Mouse (Mus musculus) left cerebral cortex, postnatal 36 days (tissue): ENCODE measurements at regions not wholly inside any gene's neighbourhood (a gene's known extent, or its start where the extent isn't known, plus 50 kb on each side); places are given as distances from the start of the nearest gene placed in this dataset.
A peak's percentile ranks its signal among the peaks of the same experiment; 100 is the strongest.

ENCODE experiments used
- DNase-seq, 2 experiments: peaks; one replicate each; pipeline ENCODE4 v3.0.0; 2021 to 2022; ENCODE audit warnings: low spot score in 2 of 2, mixed read lengths in 1 of 2
- intact Hi-C: fragments of 180-260 bp; cut with DNase I; formaldehyde crosslinking; loops from one replicate; pipeline ENCODE4 v1.15.1; 2025

DNA sequence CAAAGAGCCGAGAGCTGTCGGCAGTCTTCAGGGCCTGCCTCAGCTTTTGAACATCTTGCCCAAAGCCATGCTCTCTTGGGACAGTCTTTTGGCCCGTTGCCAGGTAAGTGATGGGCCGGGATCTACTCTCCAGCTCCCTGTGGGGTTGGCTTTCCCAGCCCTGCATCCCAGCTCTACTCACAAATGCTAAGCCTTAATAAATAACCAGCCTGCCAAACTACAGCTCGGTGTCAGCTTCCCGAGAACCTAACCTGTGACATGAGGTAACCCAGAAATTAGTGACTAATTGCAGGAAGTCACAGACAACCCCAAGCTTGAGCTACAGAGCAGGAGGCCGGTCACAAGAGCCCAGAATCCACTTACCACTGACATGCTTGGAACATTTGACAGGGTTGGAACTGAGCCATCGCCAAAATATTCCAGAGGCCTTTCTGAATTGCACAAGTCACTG, 159.1 kb upstream of the H2al1a start:
- intact Hi-C loops = no loop called here
- no peak for DNase-seq

DNA sequence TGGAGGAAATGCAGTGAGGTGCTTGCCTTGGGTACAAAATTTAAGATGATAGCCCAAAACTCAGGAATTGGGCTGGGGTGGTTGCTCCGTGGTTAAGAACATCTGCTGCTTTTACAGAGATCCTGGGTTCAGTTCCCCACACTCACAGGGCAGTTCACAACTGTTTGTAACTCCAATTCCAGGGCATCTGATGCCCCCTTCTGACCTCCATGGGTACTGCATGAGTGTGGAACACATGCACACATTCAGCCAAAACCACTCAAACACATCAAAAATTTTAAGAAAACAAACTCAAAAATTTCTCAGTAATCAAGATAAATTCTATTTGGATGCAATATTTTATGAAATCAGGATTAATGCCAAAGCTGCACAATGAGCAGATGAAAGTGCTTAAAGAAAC, 157.8 kb upstream of the H2al1a start:
- intact Hi-C loops = no loop called here
- DNase-seq = no peak

DNA sequence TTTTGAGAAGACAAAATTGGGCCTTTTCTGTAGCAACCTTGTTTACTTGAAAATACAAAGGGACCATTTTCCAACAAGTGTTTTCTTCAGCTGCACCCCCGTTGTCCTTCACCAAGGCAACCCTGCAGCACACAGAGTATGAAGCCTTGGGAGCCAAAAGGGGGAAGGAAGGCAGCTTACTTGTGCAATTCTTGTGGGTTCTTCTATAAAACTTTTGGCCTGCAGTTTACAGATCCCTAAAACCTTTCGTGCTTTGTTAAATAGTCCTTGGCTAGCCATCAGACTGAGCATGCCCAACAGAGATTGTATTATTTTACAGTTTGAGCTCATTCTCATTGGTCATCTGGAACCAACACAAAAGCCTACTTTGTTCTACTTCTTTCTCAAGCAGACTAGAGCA, 140.6 kb upstream of the H2al1a start:
- DNase-seq = no peak
- intact Hi-C loops = no loop called here

DNA sequence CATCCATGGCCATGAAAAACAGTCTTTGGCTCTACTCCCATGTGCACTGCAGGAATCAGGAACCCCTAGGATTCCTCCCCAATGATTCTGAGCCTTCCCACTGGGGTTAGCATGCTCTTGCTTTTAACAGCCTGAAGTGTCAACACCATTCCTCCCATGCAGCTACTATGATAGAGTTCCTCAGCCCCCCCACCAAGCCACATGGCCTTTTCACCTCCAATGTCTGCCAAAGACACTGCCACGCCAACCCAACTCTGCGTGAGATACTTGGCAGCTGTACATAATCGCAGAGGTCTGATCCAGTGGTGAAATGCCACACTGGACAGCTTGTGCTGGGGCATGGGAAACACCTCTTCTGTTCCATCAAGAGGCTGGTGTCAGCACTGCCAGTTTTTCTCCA, 128.6 kb upstream of the H2al1a start:
- intact Hi-C loops = no loop called here

DNA sequence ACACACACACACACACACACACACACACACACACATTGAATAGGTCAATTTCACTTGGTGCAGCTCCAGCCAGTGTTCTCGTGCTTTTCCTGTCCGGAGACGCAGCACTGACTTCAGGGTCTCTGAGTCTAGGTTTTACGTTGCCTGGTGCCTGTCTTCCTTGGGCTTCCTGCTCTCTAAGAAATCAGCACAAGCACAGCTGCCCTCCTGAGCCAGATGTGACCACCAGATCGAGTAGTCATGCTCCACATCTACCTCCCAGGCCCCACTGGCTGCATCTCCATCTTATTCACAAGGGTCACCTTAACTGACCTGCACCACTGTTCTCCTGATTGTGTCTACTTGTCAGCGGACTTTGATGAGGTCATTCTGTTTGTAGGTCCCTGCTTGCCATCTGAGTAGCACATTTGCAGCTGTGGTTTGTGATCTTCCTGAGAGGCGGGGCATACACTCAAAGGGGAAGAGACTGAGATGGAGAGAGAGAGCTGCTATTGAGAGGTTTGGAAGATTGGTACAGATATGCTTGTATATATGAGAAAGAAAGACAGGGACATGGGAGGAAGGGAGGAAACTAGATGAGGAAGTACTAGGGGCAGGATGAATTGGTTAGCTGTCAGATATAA, 118.8 kb upstream of the H2al1a start:
- intact Hi-C loops = no loop called here
- no peak for DNase-seq

More for the DNA sequence above, 128.6 kb upstream of the H2al1a start:
- DNase-seq = no peak

DNA sequence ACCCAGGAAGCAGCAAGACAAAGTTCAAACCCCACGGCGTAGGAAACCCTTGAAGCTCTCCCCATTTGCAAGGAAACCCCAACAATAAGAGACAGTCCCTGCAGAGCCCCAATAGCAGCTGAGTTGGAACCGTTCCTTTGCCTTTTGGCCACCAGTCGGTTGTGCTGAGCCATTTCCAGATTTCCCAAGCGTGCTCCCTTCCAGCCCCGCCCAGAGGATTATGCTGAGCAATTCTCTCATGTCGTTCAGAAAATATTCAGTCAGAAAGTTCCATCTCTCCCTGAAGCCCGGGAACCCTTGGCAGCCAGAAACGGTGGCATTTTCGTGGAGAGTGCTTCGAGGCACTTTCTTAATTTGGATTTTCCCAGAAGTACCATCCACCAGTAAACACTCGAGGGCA, 117.2 kb upstream of the H2al1a start:
- intact Hi-C loops = no loop called here
- no peak for DNase-seq

DNA sequence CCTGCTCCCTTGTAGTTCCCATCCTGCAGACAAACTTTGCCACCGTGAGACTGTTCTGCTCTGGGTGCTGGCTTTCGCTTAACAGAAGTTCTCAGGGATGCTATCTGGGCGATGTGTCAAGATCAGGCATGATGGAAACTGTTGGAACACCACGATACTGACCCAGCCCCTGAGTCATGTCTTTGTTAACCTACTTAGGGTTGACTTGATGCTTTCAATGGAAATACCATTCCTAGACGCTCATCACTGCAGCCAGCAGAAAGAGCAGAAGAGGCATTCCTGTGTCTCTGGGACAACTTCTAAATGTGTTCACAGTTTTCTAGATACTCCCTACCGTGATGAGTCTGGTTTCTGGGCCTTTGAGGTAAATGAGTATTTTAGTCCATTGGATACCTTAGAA, 108.2 kb upstream of the H2al1a start:
- no peak for DNase-seq
- intact Hi-C loops = no loop called here

DNA sequence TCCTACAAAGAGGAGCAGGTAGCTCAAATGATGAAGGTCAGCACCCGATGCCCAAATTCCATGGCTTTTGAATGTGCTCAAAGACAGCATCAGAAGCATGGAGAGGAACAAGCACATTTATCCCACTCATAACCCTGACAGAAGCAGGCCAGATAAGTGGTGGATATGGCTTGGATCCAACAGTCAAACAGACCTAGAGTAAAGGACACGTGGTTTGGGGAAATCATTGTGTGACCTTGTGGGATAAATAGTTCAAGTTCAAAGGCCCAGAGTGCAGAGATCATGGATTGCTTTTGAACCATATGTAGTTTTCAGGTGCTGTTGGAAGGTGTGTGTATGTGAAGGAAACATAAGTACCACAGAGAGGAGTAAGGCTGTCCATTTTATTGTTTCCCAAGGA, 94.9 kb upstream of the H2al1a start:
- intact Hi-C loops = no loop called here
- no peak for DNase-seq

DNA sequence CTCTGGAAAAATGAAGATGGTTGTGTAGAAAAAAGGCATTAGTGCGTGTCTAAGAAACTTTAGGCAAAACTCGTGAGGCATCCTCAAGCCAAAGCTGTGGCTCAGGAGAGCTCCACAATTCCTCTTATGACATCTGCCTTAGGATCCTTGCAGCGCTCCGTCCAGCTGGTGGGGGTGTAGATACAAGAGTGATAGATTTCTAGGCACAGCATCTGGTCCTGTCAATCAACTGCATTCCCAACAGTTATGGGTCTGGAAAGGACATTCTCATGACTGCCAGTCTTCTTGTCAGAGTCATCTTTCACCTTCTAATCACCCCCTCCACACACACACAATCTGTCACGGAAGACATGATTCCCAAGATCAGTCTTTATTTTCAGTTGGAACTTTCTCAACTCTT, 89.2 kb upstream of the H2al1a start:
- intact Hi-C loops = no loop called here
- no peak for DNase-seq

DNA sequence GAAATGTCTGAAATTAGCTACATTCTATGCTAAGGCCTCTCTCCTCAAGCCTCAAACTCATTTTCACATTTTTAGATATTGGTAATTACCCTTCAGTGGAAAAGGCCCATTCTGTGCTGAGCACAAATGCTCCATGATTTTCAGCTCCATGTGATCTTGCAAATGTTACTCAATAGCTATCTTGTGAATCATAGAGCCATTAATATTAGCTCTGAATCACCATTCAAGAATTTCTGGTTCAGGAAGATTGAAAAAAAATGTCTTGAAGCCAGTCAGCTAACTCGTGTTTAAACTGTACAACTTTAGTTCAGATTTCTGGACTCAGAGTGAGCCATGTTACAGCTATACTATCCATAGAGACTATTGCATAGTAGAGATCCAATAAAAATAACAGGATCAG, 86.2 kb upstream of the H2al1a start:
- intact Hi-C loops = no loop called here
- DNase-seq = no peak

DNA sequence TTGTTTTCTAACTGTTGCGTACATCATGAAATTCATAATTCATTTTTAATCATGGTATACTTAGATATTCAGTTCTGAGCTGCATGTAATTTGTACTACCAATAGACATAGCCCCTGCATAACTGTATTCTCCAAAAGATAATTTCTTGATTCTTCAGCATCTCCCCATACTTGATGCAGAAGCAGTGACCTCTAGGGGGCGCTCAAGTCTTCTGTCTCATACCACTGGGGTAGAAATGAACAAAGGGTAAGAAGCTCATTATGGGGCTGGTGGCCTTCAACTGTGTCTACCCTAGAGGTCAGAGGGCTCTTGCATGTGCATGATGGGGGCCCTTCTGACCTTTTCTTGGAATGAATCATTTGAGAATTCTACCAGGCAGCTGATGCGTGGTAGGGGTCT, 85.6 kb upstream of the H2al1a start:
- intact Hi-C loops = no loop called here

DNA sequence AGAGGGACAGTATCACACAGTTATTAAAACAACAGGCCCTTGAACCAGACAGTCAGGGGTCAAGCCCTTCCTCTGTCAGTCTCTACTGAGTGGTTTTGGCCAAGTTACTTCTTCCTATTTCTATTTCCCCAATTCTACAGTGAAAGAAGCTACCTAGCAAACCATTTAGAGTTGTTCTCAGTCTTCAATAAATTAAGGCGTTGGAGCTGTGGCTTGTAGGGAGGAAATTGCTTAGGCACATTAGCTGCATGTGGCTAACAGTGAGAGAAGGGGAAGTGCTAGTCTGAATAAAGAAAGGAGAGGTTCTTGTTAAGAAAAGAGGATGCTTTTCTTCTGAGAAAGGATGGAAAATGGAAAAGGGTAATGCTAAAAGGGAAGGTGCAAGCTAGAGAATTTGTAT, 60.0 kb upstream of the H2al1a start:
- intact Hi-C loops = no loop called here
- no peak for DNase-seq

More for the DNA sequence above, 85.6 kb upstream of the H2al1a start:
- peak in 1 of 2 experiments; percentile 10 for DNase-seq

DNA sequence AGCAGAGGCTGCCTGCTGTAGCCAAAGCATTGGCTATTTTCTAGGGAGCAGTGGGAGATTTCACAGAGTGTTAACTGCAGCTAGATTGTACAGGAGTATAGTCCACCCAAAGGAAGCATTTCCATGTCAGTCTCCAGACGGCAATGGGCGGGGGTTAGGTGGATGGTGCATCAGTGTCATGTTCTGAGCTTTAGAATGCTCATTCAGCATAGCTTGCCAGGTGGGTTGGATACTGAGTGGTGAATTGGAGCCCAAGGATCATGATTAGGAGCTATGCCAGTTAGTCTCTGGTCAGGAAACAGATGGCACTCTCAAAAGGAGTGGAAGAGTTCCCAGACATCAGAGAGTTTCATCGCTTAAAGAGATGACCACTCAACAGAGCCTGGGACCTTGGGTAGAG, 53.5 kb upstream of the H2al1a start:
- DNase-seq = no peak
- intact Hi-C loops = no loop called here
